10 mouse cellular contexts compared by ENCODE assay signal in the genomic region with DNA sequence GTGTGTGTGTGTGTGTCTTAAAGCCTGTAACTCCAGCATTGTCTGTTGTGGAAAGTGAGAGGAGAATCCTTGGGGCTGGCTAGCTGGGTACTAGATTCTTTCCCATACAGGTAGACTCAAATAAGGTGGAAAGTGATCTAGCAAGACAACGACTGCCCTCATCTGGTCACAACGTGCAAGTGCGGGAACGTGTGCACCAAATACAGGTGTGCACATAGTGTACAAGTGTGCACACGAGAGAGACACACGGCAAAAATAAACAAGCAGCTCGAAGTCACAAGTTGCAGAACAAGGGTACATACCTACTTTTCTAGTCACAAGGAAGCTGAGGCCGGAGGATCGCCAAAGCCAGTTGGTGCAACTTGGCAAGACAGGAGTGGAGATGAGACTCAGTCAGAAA. TPM values are rescaled to one million over a fixed set of nuclear protein-coding genes. Genes with fewer than 3 reads are reported as not detected.
DNase-seq lines count a peak whose midpoint lies in the region; ATAC-seq and TF ChIP-seq lines count a peak whose summit lies in the region.
"Had no signal": no experiment of that assay in that cellular context is flagged by ENCODE, and none has a peak within 500 bp of the region (broad histone marks: within the 10 kb centered on the region; RNA-seq: fewer than 3 reads in every experiment).

No protein-coding gene starts in this region.

- CTCF ChIA-PET in Patski (lab: Charles Lee): interaction anchor here (0.7 to 3.5 kb wide), 3 partner anchors 10 to 56 kb away, joined by 3 to 30 read pairs (median 3); no protein-coding TSS in a partner anchor

- no peaks in the 10 kb centered on the region for H3K4me1 ChIP-seq in liver, embryonic 14.5 days (replicated peaks; ENCODE audit: control insufficient read depth in 2 of 2, insufficient read depth in 2 of 2, low read length in 1 of 2)
- no peaks in the 10 kb centered on the region for H3K4me1 ChIP-seq in small intestine, adult 2 months (ENCODE audit: control insufficient read depth, insufficient read depth, insufficient read length, low read length)
- peaks cover 12% of the 10 kb centered on the region for H3K4me1 ChIP-seq in heart, embryonic 12.5 days (replicated peaks)

- no peak for TF ChIP-seq POLR2A in small intestine, adult 2 months (IDR thresholded peaks at IDR 0.05; ENCODE audit: low read depth, low read length)

- 37% methylated on average over 9 of the region's 9 CpGs for WGBS in liver, embryonic 14.5 days (ENCODE audit: insufficient replicate concordance)
- WGBS in small intestine, adult 2 months: 39% methylated on average over 9 of the region's 9 CpGs
- WGBS in heart, embryonic 12.5 days: 47% methylated on average over 9 of the region's 9 CpGs

- peaks cover 37% of the 10 kb centered on the region for H3K27me3 ChIP-seq in liver, embryonic 14.5 days (ENCODE audit: control insufficient read depth, insufficient read depth, low read length)
- peaks cover 26% of the 10 kb centered on the region for H3K27me3 ChIP-seq in Patski
- H3K27me3 ChIP-seq in small intestine, adult 2 months (ENCODE audit: control insufficient read depth, insufficient read depth, low read length): peaks cover 27% of the 10 kb centered on the region
- H3K27me3 ChIP-seq in heart, embryonic 12.5 days (replicated peaks): peaks cover 68% of the 10 kb centered on the region

- TF ChIP-seq CTCF in liver, embryonic 14.5 days (IDR thresholded peaks at IDR 0.05; ENCODE audit: low read depth): peak; percentile 58
- peak; percentile 69 for TF ChIP-seq CTCF in Patski (IDR thresholded peaks at IDR 0.05)
- peak; percentile 27; the same call in 1 of the 2 replicates for TF ChIP-seq CTCF in small intestine, adult 2 months (IDR thresholded peaks at IDR 0.05; ENCODE audit: extremely low read depth, insufficient read length, insufficient replicate concordance, low read depth, low read length)

- ATAC-seq in liver, embryonic 14.5 days (ENCODE audit: insufficient read depth): no peak
- ATAC-seq in Patski: no peak
- ATAC-seq in heart, embryonic 12.5 days (ENCODE audit: insufficient number of reproducible peaks, low FRiP score): no peak

- H3K4me2 ChIP-seq in liver, embryonic 14.5 days (ENCODE audit: low read depth): no peak overlapping the region
- no peak overlapping the region for H3K4me2 ChIP-seq in heart, embryonic 12.5 days
- H3K4me2 ChIP-seq: hindbrain, embryonic 15.5 days had no signal

- no peak overlapping the region for H3K4me3 ChIP-seq in liver, embryonic 14.5 days (ENCODE audit: insufficient read depth in 1 of 2, low read depth in 2 of 2, low read length in 2 of 2)
- H3K4me3 ChIP-seq in small intestine, adult 2 months (ENCODE audit: low read depth, low read length): no peak overlapping the region
- H3K4me3 ChIP-seq in heart, embryonic 12.5 days: no peak overlapping the region
- H3K4me3 ChIP-seq: hindbrain, embryonic 15.5 days had no signal

- no peak overlapping the region for H3K27ac ChIP-seq in liver, embryonic 14.5 days
- H3K27ac ChIP-seq in small intestine, adult 2 months (ENCODE audit: insufficient read depth, low read depth, low read length): no peak overlapping the region
- H3K27ac ChIP-seq in heart, embryonic 12.5 days (ENCODE audit: poor library complexity, severe bottlenecking): no peak overlapping the region
- H3K27ac ChIP-seq: hindbrain, embryonic 15.5 days had no signal

- H3K9me3 ChIP-seq in liver, embryonic 14.5 days (ENCODE audit: control insufficient read depth, low read length): no peaks in the 10 kb centered on the region
- H3K9me3 ChIP-seq in heart, embryonic 12.5 days (replicated peaks): no peaks in the 10 kb centered on the region
- H3K9me3 ChIP-seq: hindbrain, embryonic 15.5 days had no signal

- in situ Hi-C loops in Patski (cut with MboI; ENCODE audit: low pct_unique_long_range_greater_than_20kb): no loop called here

- no peaks in the 10 kb centered on the region for H3K36me3 ChIP-seq in liver, embryonic 14.5 days (replicated peaks; ENCODE audit: control insufficient read depth, insufficient read depth, low read depth)
- no peaks in the 10 kb centered on the region for H3K36me3 ChIP-seq in small intestine, adult 2 months (ENCODE audit: control insufficient read depth, insufficient read depth, low read length)
- H3K36me3 ChIP-seq in heart, embryonic 12.5 days: no peaks in the 10 kb centered on the region
- H3K36me3 ChIP-seq: hindbrain, embryonic 15.5 days had no signal

- no peak overlapping the region for H3K9ac ChIP-seq in liver, embryonic 14.5 days (replicated peaks)
- H3K9ac ChIP-seq in heart, embryonic 12.5 days: no peak overlapping the region
- H3K9ac ChIP-seq: hindbrain, embryonic 15.5 days had no signal

- TF ChIP-seq EP300 in liver, embryonic 14.5 days (IDR thresholded peaks at IDR 0.05; ENCODE audit: low read depth): no peak

- peak; percentile 39 to 60 for DNase-seq in cerebellum, postnatal 14 days
- DNase-seq in cerebellum, adult 9-11 months: no peak
- DNase-seq in liver, embryonic 14.5 days (ENCODE audit: low read depth in 3 of 3, low spot score in 3 of 3): no peak
- no peak for DNase-seq in liver
- no peak for DNase-seq in Patski (ENCODE audit: low read depth, low spot score)
- no peak for DNase-seq in heart, adult 11 months
- DNase-seq: cerebellum, adult 18-20 months had no signal

- POLR2A ChIA-PET in Patski (lab: Charles Lee): interaction anchor here (0.6 kb wide), 2 partner anchors 553 to 1742 kb away, joined by 3 read pairs; no protein-coding TSS in a partner anchor

RNA-seq across cellular contexts. Expression of gene Chrdl2, which starts 2.2 kb away (rescaled TPM):
- 0.02 TPM in 2 replicates for polyA plus RNA-seq in liver, embryonic 14.5 days (2012; rRNA removed)
- not detected in 2 replicates for polyA plus RNA-seq in liver, embryonic 14.5 days (2014; fragmentation: Nextera tagmentation; extraction: Ambion mirVana)
- polyA plus RNA-seq in Patski (2021): 0.23 TPM
- 0.34 and 0.85 TPM in 2 replicates for polyA plus RNA-seq in small intestine, adult 2 months (2012; rRNA removed)
- polyA plus RNA-seq in heart, embryonic 12.5 days (2016; fragmentation: Nextera tagmentation; extraction: Ambion mirVana): 0.11 and 0.21 TPM in 2 replicates

RNA-seq across cellular contexts. Expression of gene Rnf169, which starts 23.5 kb away (rescaled TPM):
- 1.5 and 2.2 TPM in 2 replicates for polyA plus RNA-seq in liver, embryonic 14.5 days (2012; rRNA removed)
- 1.5 and 1.6 TPM in 2 replicates for polyA plus RNA-seq in liver, embryonic 14.5 days (2014; fragmentation: Nextera tagmentation; extraction: Ambion mirVana)
- 9.3 TPM for polyA plus RNA-seq in Patski (2021)
- polyA plus RNA-seq in small intestine, adult 2 months (2012; rRNA removed): 1.4 and 2.2 TPM in 2 replicates
- polyA plus RNA-seq in heart, embryonic 12.5 days (2016; fragmentation: Nextera tagmentation; extraction: Ambion mirVana): 4.3 and 4.5 TPM in 2 replicates

Comparison
In these comparisons a context has a peak if more than half of its experiments do, and no peak if none do; other contexts are left out.
1. DNase-seq: peak in cerebellum, postnatal 14 days (2 of 2); none in cerebellum, adult 9-11 months (single experiment), liver, embryonic 14.5 days (0 of 3), liver (single experiment), Patski (single experiment) and heart, adult 11 months (single experiment).
2. Peak in every context shown above with its lines, with median percentiles within 50 percentile points of each other: CTCF ChIP-seq.